In the genomic region with DNA sequence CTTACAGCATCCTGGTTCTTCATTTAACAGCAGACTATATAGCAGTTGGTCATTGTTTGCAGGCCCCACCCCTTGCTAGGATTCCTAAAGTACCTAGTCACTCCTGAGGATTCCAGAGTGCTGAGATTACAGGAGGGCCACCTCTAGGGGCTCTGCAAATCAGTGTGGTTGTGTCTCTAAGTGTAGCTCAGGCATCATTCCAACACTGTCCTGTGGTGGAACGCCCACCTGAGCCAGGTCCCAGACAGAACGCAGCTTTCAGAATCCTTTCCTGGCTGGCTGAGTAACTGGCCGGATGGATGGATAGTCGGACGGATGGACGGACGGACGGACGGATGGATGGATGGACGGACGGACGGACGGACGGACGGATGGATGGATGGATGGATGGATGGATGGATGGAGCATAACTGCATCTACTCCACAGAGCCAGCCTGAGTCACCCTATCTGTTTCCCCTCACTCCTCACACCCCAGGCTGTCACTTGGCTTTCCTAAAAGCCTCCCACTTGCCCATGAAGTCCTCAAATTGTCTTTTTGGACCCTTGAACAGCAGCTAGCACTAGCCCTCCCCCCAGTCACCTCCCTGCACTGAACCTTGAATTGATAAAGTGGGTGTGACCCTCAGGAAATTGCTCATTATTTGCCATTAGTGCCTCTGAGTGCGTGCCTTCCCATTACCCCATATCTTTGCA, we compare ENCODE assay signal across 8 mouse cellular contexts. TPM values are rescaled to one million over a fixed set of nuclear protein-coding genes. Genes with fewer than 3 reads are reported as not detected.
DNase-seq lines count a peak whose midpoint lies in the region; ATAC-seq and TF ChIP-seq lines count a peak whose summit lies in the region.
"Had no signal": no experiment of that assay in that cellular context is flagged by ENCODE, and none has a peak within 500 bp of the region (broad histone marks: within the 10 kb centered on the region; RNA-seq: fewer than 3 reads in every experiment).

No protein-coding gene starts in this region.

- H3K9ac ChIP-seq in MEL (ENCODE audit: control insufficient read depth, low read depth, low read length, poor library complexity, severe bottlenecking): peak overlapping the region; percentile 70
- peak overlapping the region; percentile 62 for H3K9ac ChIP-seq in heart, embryonic 15.5 days
- no peak overlapping the region; the same call in 1 of the 2 replicates for H3K9ac ChIP-seq in liver, embryonic 16.5 days (ENCODE audit: low read depth, low read length)

- no peak for ATAC-seq in heart, embryonic 15.5 days (replicated peaks; ENCODE audit: insufficient number of reproducible peaks, insufficient read depth, low FRiP score, low read depth)
- no peak for ATAC-seq in liver, embryonic 16.5 days (ENCODE audit: low read depth)

- no peak for TF ChIP-seq RAD21 in MEL (IDR thresholded peaks at IDR 0.05; ENCODE audit: low read depth, low read length)

- TF ChIP-seq CTCF in E14TG2a.4 (conservative IDR thresholded peaks at IDR 0.05; ENCODE audit: low read length): no peak
- TF ChIP-seq CTCF in MEL (IDR thresholded peaks at IDR 0.05 in 2 of 3, conservative IDR thresholded peaks at IDR 0.05 in 1 of 3; ENCODE audit: control insufficient read depth in 1 of 3, insufficient read depth in 1 of 3, low read depth in 2 of 3, low read length in 3 of 3, poor library complexity in 1 of 3, severe bottlenecking in 1 of 3): no peak

- peaks cover 13% of the 10 kb centered on the region for H3K79me2 ChIP-seq in MEL (ENCODE audit: control insufficient read depth, insufficient read depth, low read length, poor library complexity)

- H3K36me3 ChIP-seq in E14TG2a.4 (ENCODE audit: insufficient read depth, low read length): no peaks in the 10 kb centered on the region
- H3K36me3 ChIP-seq in MEL (ENCODE audit: control insufficient read depth in 1 of 2, insufficient read depth in 2 of 2, low read length in 2 of 2): peaks cover 0 to 28% of the 10 kb centered on the region in 2 experiments; a peak in 2 of 4 replicates
- H3K36me3 ChIP-seq in heart, embryonic 15.5 days: no peaks in the 10 kb centered on the region
- no peaks in the 10 kb centered on the region for H3K36me3 ChIP-seq in liver, embryonic 16.5 days (ENCODE audit: control insufficient read depth, insufficient read depth)

- peak; percentile 39 to 44; a peak in 2 of 4 replicates for TF ChIP-seq EP300 in MEL (IDR thresholded peaks at IDR 0.05; ENCODE audit: low read depth in 1 of 2, low read length in 2 of 2)

- H3K27me3 ChIP-seq in E14TG2a.4 (ENCODE audit: insufficient read depth, low read length) (peaks cover 19% of the 10 kb centered on the region), MEL (ENCODE audit: control insufficient read depth in 1 of 2, insufficient read depth in 2 of 2, low read length in 2 of 2) (no peaks in the 10 kb centered on the region)
- H3K27me3 ChIP-seq in heart, embryonic 15.5 days: 0 out of 2 replicates have a peak, but pooled peaks cover 2% of the 10 kb centered on the region
- peaks cover 4% of the 10 kb centered on the region; the same call in 1 of the 2 replicates for H3K27me3 ChIP-seq in liver, embryonic 16.5 days (ENCODE audit: control insufficient read depth, insufficient read depth, low read depth, low read length)

- H3K4me2 ChIP-seq in heart, embryonic 15.5 days: peak overlapping the region; percentile 97
- H3K4me2 ChIP-seq in liver, embryonic 16.5 days (ENCODE audit: low read depth, low read length): peak overlapping the region; percentile 61

- no peaks in the 10 kb centered on the region for H3K9me3 ChIP-seq in E14TG2a.4 (ENCODE audit: low read length)
- H3K9me3 ChIP-seq in MEL (replicated peaks; ENCODE audit: insufficient read depth, low read length): no peaks in the 10 kb centered on the region
- no peaks in the 10 kb centered on the region for H3K9me3 ChIP-seq in heart, embryonic 15.5 days (replicated peaks)
- no peaks in the 10 kb centered on the region for H3K9me3 ChIP-seq in liver, embryonic 16.5 days (replicated peaks; ENCODE audit: control insufficient read depth, low read length)

- 61% methylated on average over 16 of the region's 16 CpGs for WGBS in heart, embryonic 15.5 days
- 49% methylated on average over 16 of the region's 16 CpGs for WGBS in liver, embryonic 16.5 days (ENCODE audit: insufficient replicate concordance)

- no peak overlapping the region for H3K27ac ChIP-seq in MEL (ENCODE audit: control insufficient read depth, low read depth, low read length)
- peak overlapping the region; percentile 68 for H3K27ac ChIP-seq in heart, embryonic 15.5 days
- no peak overlapping the region for H3K27ac ChIP-seq in liver, embryonic 16.5 days (ENCODE audit: low read length)
- H3K27ac ChIP-seq: macrophage had no signal

- H3K4me1 ChIP-seq in E14TG2a.4 (replicated peaks; ENCODE audit: low read depth, low read length) (peaks cover 58% of the 10 kb centered on the region), MEL (ENCODE audit: control insufficient read depth in 1 of 2, insufficient read depth in 2 of 2, low read length in 2 of 2) (peaks cover 24 to 32% of the 10 kb centered on the region in 2 experiments)
- H3K4me1 ChIP-seq in heart, embryonic 15.5 days (replicated peaks): peaks cover 24% of the 10 kb centered on the region
- H3K4me1 ChIP-seq in liver, embryonic 16.5 days (ENCODE audit: control insufficient read depth, low read depth, low read length): no peaks in the 10 kb centered on the region; the same call in 1 of the 2 replicates

- no peak for DNase-seq in MEL (ENCODE audit: low read depth, low spot score)
- no peak for DNase-seq in c-Kit-positive CD71-positive TER-119-positive erythroid progenitor cells, embryonic 14.5 days (ENCODE audit: low spot score)
- no peak for DNase-seq in left cerebral cortex, adult 9 months (ENCODE audit: low spot score in 2 of 2)
- no peak for DNase-seq in adipocyte (ENCODE audit: low spot score)

- peak overlapping the region; percentile 77 for H3K4me3 ChIP-seq in E14TG2a.4 (replicated peaks; ENCODE audit: low read length)
- H3K4me3 ChIP-seq in MEL (ENCODE audit: control insufficient read depth in 1 of 2, insufficient read depth in 1 of 2, low read depth in 2 of 2, low read length in 2 of 2): peak overlapping the region; percentile 70 to 80
- peak overlapping the region; percentile 60 for H3K4me3 ChIP-seq in heart, embryonic 15.5 days
- peak overlapping the region; percentile 47 for H3K4me3 ChIP-seq in liver, embryonic 16.5 days (ENCODE audit: low read depth, low read length)

- no peak for TF ChIP-seq POLR2A in MEL (IDR thresholded peaks at IDR 0.05; ENCODE audit: control insufficient read depth in 1 of 2, insufficient read depth in 1 of 2, low read depth in 1 of 2, low read length in 2 of 2, poor library complexity in 1 of 2)

TF ChIP-seq in MEL, 35 proteins besides CTCF, POLR2A, EP300 and RAD21:
- TF ChIP-seq BHLHE40 (IDR thresholded peaks at IDR 0.05; ENCODE audit: borderline replicate concordance, low read depth, low read length) (0 out of 2 replicates have a peak, but pooled peaks have one; percentile 3), MXI1 (IDR thresholded peaks at IDR 0.05; ENCODE audit: low read depth, low read length) (no peak), ETS1 (IDR thresholded peaks at IDR 0.05; ENCODE audit: low read depth, low read length) (no peak), GATA1 (IDR thresholded peaks at IDR 0.05; ENCODE audit: low read depth, low read length) (peak; percentile 35; the same call in 1 of the 2 replicates), NRF1 (IDR thresholded peaks at IDR 0.05; ENCODE audit: insufficient read depth, low read depth, low read length, poor library complexity, severe bottlenecking) (no peak)

RNA-seq across cellular contexts. Expression of a gene that starts 0.4 kb away (rescaled TPM):
- total RNA-seq in MEL (2012; rRNA removed): 18.0 and 27.0 TPM in 2 replicates
- 10 to 100 TPM in 1 of 2 experiments, not detected in 1; 23.5 TPM for polyA plus RNA-seq in MEL (2012; ENCODE audit: insufficient read depth in 1 of 2, insufficient read length in 2 of 2, low read depth in 1 of 2, low replicate concordance in 2 of 2, missing spikeins in 1 of 2)
- 1.5 and 2.3 TPM in 2 replicates for polyA plus RNA-seq in heart, embryonic 15.5 days (2015; fragmentation: Nextera tagmentation; extraction: Ambion mirVana)
- polyA plus RNA-seq in liver, embryonic 16.5 days (2015; fragmentation: Nextera tagmentation; extraction: Ambion mirVana): 0.25 and 0.30 TPM in 2 replicates
- polyA plus RNA-seq: macrophage had no signal

RNA-seq across cellular contexts. Expression of a gene that starts 41.3 kb away (rescaled TPM):
- 167 and 175 TPM in 2 replicates for total RNA-seq in MEL (2012; rRNA removed)
- 100 to 1,000 TPM; 185 to 478 TPM for polyA plus RNA-seq in MEL (2012; ENCODE audit: insufficient read depth in 1 of 2, insufficient read length in 2 of 2, low read depth in 1 of 2, low replicate concordance in 2 of 2, missing spikeins in 1 of 2)
- 18.4 and 18.8 TPM in 2 replicates for polyA plus RNA-seq in heart, embryonic 15.5 days (2015; fragmentation: Nextera tagmentation; extraction: Ambion mirVana)
- 12.4 and 13.4 TPM in 2 replicates for polyA plus RNA-seq in liver, embryonic 16.5 days (2015; fragmentation: Nextera tagmentation; extraction: Ambion mirVana)
